Mouse (Mus musculus): ENCODE results near the gene Rps23. TPM values are rescaled to one million over a fixed set of nuclear protein-coding genes. Genes with fewer than 3 reads are reported as not detected.
"Not testable (repeated sequence)": the region's sequence is repeated elsewhere in the genome, so short reads cannot be mapped to it uniquely, and the experiment has no call there.

Rps23 gene
- polyA plus RNA-seq, 1 experiment from 2014 or later = 222 TPM

- H3K4me1 ChIP-seq (replicated peaks; ENCODE audit: control insufficient read depth, insufficient read depth, low read length); H3K4me2 ChIP-seq (ENCODE audit: low read depth, low read length); H3K9ac ChIP-seq (ENCODE audit: low read length); H3K9me3 ChIP-seq (ENCODE audit: control insufficient read depth, low read length); H3K27ac ChIP-seq (ENCODE audit: low read length); H3K4me3 ChIP-seq (ENCODE audit: low read length); ATAC-seq (ENCODE audit: low read depth); H3K27me3 ChIP-seq (ENCODE audit: control insufficient read depth, insufficient read depth, low read depth, low read length): not testable (repeated sequence)
- WGBS = 95% methylated on average over 8 of the region's 10 CpGs
- peaks cover 24% of the 10 kb centered on the region for H3K36me3 ChIP-seq (ENCODE audit: control insufficient read depth, insufficient read depth, low read length)
These were observed 5.5 kb downstream of the Rps23 start for GRCm38 (mm10) chr13:90928266-90928665.

- no peak overlapping the region for H3K4me2 ChIP-seq (ENCODE audit: low read depth, low read length)
- no peak overlapping the region for H3K4me3 ChIP-seq (ENCODE audit: low read length)
- no peak overlapping the region for H3K9ac ChIP-seq (ENCODE audit: low read length)
- no peaks in the 10 kb centered on the region for H3K9me3 ChIP-seq (ENCODE audit: control insufficient read depth, low read length)
- WGBS = 21% methylated on average over 5 of the region's 5 CpGs
- ATAC-seq (ENCODE audit: low read depth) = 0 out of 2 replicates have a peak, but pooled peaks have one; percentile 36
- peaks cover 22% of the 10 kb centered on the region for H3K36me3 ChIP-seq (ENCODE audit: control insufficient read depth, insufficient read depth, low read length)
- H3K27ac ChIP-seq (ENCODE audit: low read length) = no peak overlapping the region
- no peaks in the 10 kb centered on the region for H3K27me3 ChIP-seq (ENCODE audit: control insufficient read depth, insufficient read depth, low read depth, low read length)
- H3K4me1 ChIP-seq (replicated peaks; ENCODE audit: control insufficient read depth, insufficient read depth, low read length) = no peaks in the 10 kb centered on the region
These were observed 7.1 kb downstream of the Rps23 start for GRCm38 (mm10) chr13:90929847-90930246.

DNA sequence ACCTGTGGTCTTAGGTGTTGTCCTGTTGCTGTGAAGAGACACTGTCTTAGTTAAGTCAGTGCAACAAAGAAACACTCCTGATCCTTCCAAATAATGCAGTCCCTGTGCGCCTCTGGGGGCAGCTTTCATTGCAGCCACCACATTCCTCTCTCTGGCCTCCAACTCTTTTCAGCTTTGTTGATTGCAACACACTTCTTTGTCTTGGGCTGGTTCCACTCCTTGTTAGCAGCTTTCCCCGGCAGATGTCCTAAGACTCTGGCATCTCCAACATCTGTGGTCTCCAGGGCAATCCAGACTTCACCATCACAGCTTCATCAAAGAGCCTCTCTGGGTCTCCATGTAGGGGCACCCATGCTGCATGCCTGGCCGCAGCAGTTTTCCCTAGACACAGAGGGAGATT is 10.5 kb downstream of the Rps23 start:
- H3K9ac ChIP-seq (ENCODE audit: low read length) = no peak overlapping the region
- H3K4me3 ChIP-seq (ENCODE audit: low read length) = no peak overlapping the region
- H3K9me3 ChIP-seq (ENCODE audit: control insufficient read depth, low read length) = no peaks in the 10 kb centered on the region
- H3K27me3 ChIP-seq (ENCODE audit: control insufficient read depth, insufficient read depth, low read depth, low read length) = no peaks in the 10 kb centered on the region
- WGBS = 69% methylated on average over 3 of the region's 3 CpGs
- no peaks in the 10 kb centered on the region for H3K36me3 ChIP-seq (ENCODE audit: control insufficient read depth, insufficient read depth, low read length)
- H3K4me1 ChIP-seq (replicated peaks; ENCODE audit: control insufficient read depth, insufficient read depth, low read length) = no peaks in the 10 kb centered on the region
- ATAC-seq (ENCODE audit: low read depth) = peak; percentile 28; the same call in 1 of the 2 replicates
- no peak overlapping the region for H3K27ac ChIP-seq (ENCODE audit: low read length)
- H3K4me2 ChIP-seq (ENCODE audit: low read depth, low read length) = no peak overlapping the region

DNA sequence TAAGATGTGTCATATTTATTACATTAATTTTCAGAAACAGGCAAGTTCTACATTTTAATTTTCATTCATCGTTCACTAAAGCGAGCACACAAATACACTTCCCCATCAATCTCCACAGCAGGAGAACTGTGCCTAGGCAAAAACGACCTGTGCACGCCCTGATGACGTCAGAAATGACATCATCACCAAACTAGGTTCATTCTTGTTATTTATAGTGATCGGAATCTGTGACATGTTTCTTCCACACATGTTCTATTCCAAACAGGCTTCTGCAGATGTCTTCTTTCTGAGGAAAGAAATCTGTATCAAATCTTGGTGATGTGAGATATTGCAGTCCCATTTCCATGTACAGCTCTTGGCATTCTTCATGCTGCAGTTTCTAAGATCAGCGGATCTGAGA is 13.1 kb downstream of the Rps23 start:
- no peak overlapping the region for H3K4me2 ChIP-seq (ENCODE audit: low read depth, low read length)
- H3K4me3 ChIP-seq (ENCODE audit: low read length) = no peak overlapping the region
- no peak for ATAC-seq (ENCODE audit: low read depth)
- H3K27ac ChIP-seq (ENCODE audit: low read length) = no peak overlapping the region
- H3K9me3 ChIP-seq (ENCODE audit: control insufficient read depth, low read length) = no peaks in the 10 kb centered on the region
- no peaks in the 10 kb centered on the region for H3K4me1 ChIP-seq (replicated peaks; ENCODE audit: control insufficient read depth, insufficient read depth, low read length)
- no peak overlapping the region for H3K9ac ChIP-seq (ENCODE audit: low read length)
- 78% methylated on average over 7 of the region's 7 CpGs for WGBS
- no peaks in the 10 kb centered on the region for H3K36me3 ChIP-seq (ENCODE audit: control insufficient read depth, insufficient read depth, low read length)
- no peaks in the 10 kb centered on the region for H3K27me3 ChIP-seq (ENCODE audit: control insufficient read depth, insufficient read depth, low read depth, low read length)

DNA sequence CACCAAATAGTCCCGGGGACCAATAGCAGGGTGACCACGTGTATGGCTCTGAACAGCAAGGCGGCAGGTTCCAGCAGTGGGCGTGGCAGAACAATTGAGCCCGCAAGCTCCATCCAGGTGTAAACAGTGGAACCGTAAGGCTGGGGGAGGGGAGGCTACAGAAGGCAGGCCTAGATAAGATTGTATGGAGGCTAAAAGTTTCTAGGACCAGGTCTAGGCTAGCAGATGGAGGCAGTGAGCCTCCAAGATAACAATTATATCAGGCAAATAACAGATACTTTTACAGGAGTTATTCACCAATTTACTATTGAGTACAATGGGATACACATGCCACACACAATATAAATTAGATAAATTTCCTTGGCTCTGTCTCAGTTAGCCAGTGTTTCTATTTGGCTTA is 16.4 kb downstream of the Rps23 start:
- WGBS = 46% methylated on average over 6 of the region's 6 CpGs
- Histone ChIP-seq H3K9ac (ENCODE audit: low read length) (no peak overlapping the region), H3K4me3 (ENCODE audit: low read length) (no peak overlapping the region), H3K27me3 (ENCODE audit: control insufficient read depth, insufficient read depth, low read depth, low read length) (no peaks in the 10 kb centered on the region), H3K27ac (ENCODE audit: low read length) (no peak overlapping the region), H3K36me3 (ENCODE audit: control insufficient read depth, insufficient read depth, low read length) (no peaks in the 10 kb centered on the region), H3K4me2 (ENCODE audit: low read depth, low read length) (no peak overlapping the region), H3K4me1 (replicated peaks; ENCODE audit: control insufficient read depth, insufficient read depth, low read length) (no peaks in the 10 kb centered on the region), H3K9me3 (ENCODE audit: control insufficient read depth, low read length) (no peaks in the 10 kb centered on the region)
- ATAC-seq (ENCODE audit: low read depth) = no peak

DNA sequence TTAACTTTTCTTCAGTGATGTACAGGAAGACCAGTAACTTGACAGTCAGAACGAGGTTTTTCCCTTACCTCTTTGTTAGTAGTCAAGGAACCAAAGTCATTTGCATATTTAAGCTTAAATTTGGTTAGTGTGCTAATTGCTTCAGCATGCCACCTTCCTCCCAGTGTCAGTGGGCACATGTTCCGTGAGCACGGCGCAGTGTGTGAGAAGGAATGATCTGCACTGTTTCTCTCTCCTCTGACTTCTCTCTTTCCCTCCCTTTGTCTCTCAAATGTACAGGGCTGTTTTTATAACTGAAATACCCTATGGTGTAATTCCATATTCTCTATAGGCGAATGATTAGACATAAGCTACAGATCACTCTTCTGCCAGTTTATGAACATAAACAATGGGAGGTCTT is 16.8 kb downstream of the Rps23 start:
- H3K4me1 ChIP-seq (replicated peaks; ENCODE audit: control insufficient read depth, insufficient read depth, low read length) = no peaks in the 10 kb centered on the region
- WGBS = 82% methylated on average over 5 of the region's 5 CpGs
- H3K4me3 ChIP-seq (ENCODE audit: low read length) = no peak overlapping the region
- ATAC-seq (ENCODE audit: low read depth) = no peak
- no peaks in the 10 kb centered on the region for H3K9me3 ChIP-seq (ENCODE audit: control insufficient read depth, low read length)
- H3K36me3 ChIP-seq (ENCODE audit: control insufficient read depth, insufficient read depth, low read length) = no peaks in the 10 kb centered on the region
- H3K27ac ChIP-seq (ENCODE audit: low read length) = no peak overlapping the region
- no peaks in the 10 kb centered on the region for H3K27me3 ChIP-seq (ENCODE audit: control insufficient read depth, insufficient read depth, low read depth, low read length)
- no peak overlapping the region for H3K9ac ChIP-seq (ENCODE audit: low read length)
- no peak overlapping the region for H3K4me2 ChIP-seq (ENCODE audit: low read depth, low read length)

DNA sequence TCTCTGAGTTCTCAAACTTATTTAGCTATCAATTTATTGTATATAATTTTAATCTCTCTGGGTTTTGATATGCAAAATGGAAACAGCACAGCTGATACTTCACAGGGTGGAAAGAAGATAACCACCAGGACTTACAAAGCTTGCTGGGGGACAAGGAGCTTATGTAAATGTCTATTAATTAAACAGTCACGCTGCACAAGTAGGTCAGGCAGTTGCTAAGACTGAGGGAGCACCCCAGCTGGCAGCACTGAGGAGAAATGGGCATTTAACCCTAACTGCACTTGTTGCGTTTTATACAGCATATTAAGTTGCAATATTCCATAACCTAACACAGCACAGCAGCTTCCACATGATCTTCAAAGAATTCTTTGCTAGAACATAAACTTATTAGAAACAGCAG is 36.1 kb downstream of the Rps23 start:
- H3K9me3 ChIP-seq (ENCODE audit: control insufficient read depth, low read length) = no peaks in the 10 kb centered on the region
- no peak overlapping the region for H3K4me3 ChIP-seq (ENCODE audit: low read length)
- 56% methylated on average over 2 of the region's 2 CpGs for WGBS
- no peak overlapping the region for H3K4me2 ChIP-seq (ENCODE audit: low read depth, low read length)
- no peaks in the 10 kb centered on the region for H3K27me3 ChIP-seq (ENCODE audit: control insufficient read depth, insufficient read depth, low read depth, low read length)
- H3K36me3 ChIP-seq (ENCODE audit: control insufficient read depth, insufficient read depth, low read length) = no peaks in the 10 kb centered on the region
- no peak for ATAC-seq (ENCODE audit: low read depth)
- H3K9ac ChIP-seq (ENCODE audit: low read length) = no peak overlapping the region
- no peak overlapping the region for H3K27ac ChIP-seq (ENCODE audit: low read length)
- H3K4me1 ChIP-seq (replicated peaks; ENCODE audit: control insufficient read depth, insufficient read depth, low read length) = no peaks in the 10 kb centered on the region

DNA sequence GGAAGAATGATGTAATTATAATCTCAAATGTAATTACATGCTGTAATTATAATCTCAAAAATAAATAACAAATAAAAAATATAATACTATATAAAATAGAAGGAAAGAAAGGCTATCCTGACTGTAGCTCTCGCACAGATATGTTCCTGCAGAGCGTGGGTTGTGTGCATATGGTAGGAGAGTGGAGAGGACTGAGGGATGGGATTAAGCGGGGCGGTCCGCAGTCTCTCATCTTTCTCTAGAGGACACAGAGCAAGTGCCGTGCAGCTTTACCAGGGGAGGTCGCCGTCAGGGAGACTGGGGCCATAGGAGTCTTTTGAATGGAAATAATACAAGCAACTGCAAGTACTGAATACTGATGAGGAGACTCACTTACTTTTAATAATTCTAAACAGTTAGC is 37.8 kb downstream of the Rps23 start:
- H3K4me2 ChIP-seq (ENCODE audit: low read depth, low read length) = no peak overlapping the region
- H3K27ac ChIP-seq (ENCODE audit: low read length) = no peak overlapping the region
- ATAC-seq (ENCODE audit: low read depth) = no peak
- WGBS = 93% methylated on average over 8 of the region's 8 CpGs
- no peaks in the 10 kb centered on the region for H3K36me3 ChIP-seq (ENCODE audit: control insufficient read depth, insufficient read depth, low read length)
- H3K4me3 ChIP-seq (ENCODE audit: low read length) = no peak overlapping the region
- H3K4me1 ChIP-seq (replicated peaks; ENCODE audit: control insufficient read depth, insufficient read depth, low read length) = no peaks in the 10 kb centered on the region
- no peaks in the 10 kb centered on the region for H3K27me3 ChIP-seq (ENCODE audit: control insufficient read depth, insufficient read depth, low read depth, low read length)
- no peaks in the 10 kb centered on the region for H3K9me3 ChIP-seq (ENCODE audit: control insufficient read depth, low read length)
- H3K9ac ChIP-seq (ENCODE audit: low read length) = no peak overlapping the region

GRCm38 (mm10) chr13:90962836-90963760 is 40.3 kb downstream of the Rps23 start:
- Histone ChIP-seq H3K4me2 (ENCODE audit: low read depth, low read length) (no peak overlapping the region), H3K4me1 (replicated peaks; ENCODE audit: control insufficient read depth, insufficient read depth, low read length) (no peaks in the 10 kb centered on the region), H3K27ac (ENCODE audit: low read length) (no peak overlapping the region), H3K9ac (ENCODE audit: low read length) (no peak overlapping the region), H3K4me3 (ENCODE audit: low read length) (no peak overlapping the region), H3K9me3 (ENCODE audit: control insufficient read depth, low read length) (no peaks in the 10 kb centered on the region), H3K36me3 (ENCODE audit: control insufficient read depth, insufficient read depth, low read length) (no peaks in the 10 kb centered on the region), H3K27me3 (ENCODE audit: control insufficient read depth, insufficient read depth, low read depth, low read length) (no peaks in the 10 kb centered on the region)
- no peak for ATAC-seq (ENCODE audit: low read depth)
- 55% methylated on average over 10 of the region's 10 CpGs for WGBS
